ENCODE assay signal across 8 mouse cellular contexts in genomic region chrX:136203257-136203656, GRCm38 (mm10). TPM values are rescaled to one million over a fixed set of nuclear protein-coding genes. Genes with fewer than 3 reads are reported as not detected.
DNase-seq lines count a peak whose midpoint lies in the region; ATAC-seq and TF ChIP-seq lines count a peak whose summit lies in the region.

No protein-coding gene starts in this region.

- peaks cover 2% of the 10 kb centered on the region; the same call in 1 of the 2 replicates for H3K4me1 ChIP-seq in cerebellum, adult 2 months (ENCODE audit: control insufficient read depth, insufficient read depth, low read length)
- no peaks in the 10 kb centered on the region for H3K4me1 ChIP-seq in liver, embryonic 12.5 days
- H3K4me1 ChIP-seq in stomach, postnatal 0 days (replicated peaks; ENCODE audit: control insufficient read depth, insufficient read depth), result no peaks in the 10 kb centered on the region

- no peaks in the 10 kb centered on the region for H3K36me3 ChIP-seq in liver, embryonic 12.5 days
- no peaks in the 10 kb centered on the region for H3K36me3 ChIP-seq in stomach, postnatal 0 days (ENCODE audit: control insufficient read depth, insufficient read depth, low read length)

- peak overlapping the region; percentile 96 for H3K4me3 ChIP-seq in cerebellum, adult 2 months (replicated peaks; ENCODE audit: insufficient read depth, low read depth, low read length)
- peak overlapping the region; percentile 32 for H3K4me3 ChIP-seq in liver, embryonic 12.5 days
- peak overlapping the region; percentile 33 for H3K4me3 ChIP-seq in stomach, postnatal 0 days (ENCODE audit: low read depth, low read length)

- H3K27me3 ChIP-seq in cerebellum, adult 2 months (ENCODE audit: control insufficient read depth, insufficient read depth, low read length), result no peaks in the 10 kb centered on the region
- H3K27me3 ChIP-seq in liver, embryonic 12.5 days (replicated peaks), result peaks cover 17% of the 10 kb centered on the region
- no peaks in the 10 kb centered on the region for H3K27me3 ChIP-seq in stomach, postnatal 0 days (ENCODE audit: control insufficient read depth, insufficient read depth, low read length)

- no peak overlapping the region for H3K9ac ChIP-seq in liver, embryonic 12.5 days
- no peak overlapping the region for H3K9ac ChIP-seq in stomach, postnatal 0 days (ENCODE audit: low read length)

- DNase-seq in cerebellum, adult 2 months, result no peak
- no peak for DNase-seq in cerebellum, postnatal 4 days (ENCODE audit: low spot score in 2 of 2)
- DNase-seq in right cerebral cortex, postnatal 25 days, result peak; percentile 7
- no peak for DNase-seq in right cerebral cortex, postnatal 14 days
- no peak for DNase-seq in stomach, postnatal 0 days (ENCODE audit: low spot score)
- DNase-seq in frontal cortex, postnatal 36 days (ENCODE audit: low spot score in 2 of 2), result no peak
- DNase-seq in gastrocnemius, postnatal 14 days, result no peak

- no peak for TF ChIP-seq CTCF in cerebellum, adult 2 months (IDR thresholded peaks at IDR 0.05; ENCODE audit: borderline replicate concordance, insufficient read depth, low read depth, low read length)
- no peak for TF ChIP-seq CTCF in stomach, postnatal 0 days (IDR thresholded peaks at IDR 0.05; ENCODE audit: low read depth)

- intact Hi-C loops in gastrocnemius, postnatal 14 days (cut with DNase I; ENCODE audit: low total_unique reads), result no loop called here

- WGBS in cerebellum, adult 2 months, result 10% methylated on average over 7 of the region's 7 CpGs
- WGBS in liver, embryonic 12.5 days (ENCODE audit: insufficient replicate concordance), result 20% methylated on average over 7 of the region's 7 CpGs
- 22% methylated on average over 7 of the region's 7 CpGs for WGBS in stomach, postnatal 0 days

- no peak for TF ChIP-seq EP300 in stomach, postnatal 0 days (optimal IDR thresholded peaks at IDR 0.05)

- H3K4me2 ChIP-seq in liver, embryonic 12.5 days, result peak overlapping the region; percentile 47
- H3K4me2 ChIP-seq in stomach, postnatal 0 days (replicated peaks; ENCODE audit: low read depth), result peak overlapping the region; percentile 59

- no peak for TF ChIP-seq POLR2A in cerebellum, adult 2 months (IDR thresholded peaks at IDR 0.05; ENCODE audit: borderline replicate concordance, insufficient read depth, low read length)

- H3K27ac ChIP-seq in cerebellum, adult 2 months (ENCODE audit: insufficient read depth, low read length), result peak overlapping the region; percentile 74
- H3K27ac ChIP-seq in liver, embryonic 12.5 days, result no peak overlapping the region
- H3K27ac ChIP-seq in stomach, postnatal 0 days (replicated peaks), result no peak overlapping the region

- no peaks in the 10 kb centered on the region for H3K9me3 ChIP-seq in liver, embryonic 12.5 days (replicated peaks)
- H3K9me3 ChIP-seq in stomach, postnatal 0 days (ENCODE audit: control insufficient read depth, low read length), result no peaks in the 10 kb centered on the region

- ATAC-seq in liver, embryonic 12.5 days, result no peak
- ATAC-seq in stomach, postnatal 0 days (ENCODE audit: low FRiP score, low TSS enrichment), result no peak

RNA-seq across cellular contexts. Expression of gene Tceal5, which starts 0.4 kb away (rescaled TPM):
- 123 and 134 TPM in 2 replicates for polyA plus RNA-seq in cerebellum, adult 2 months (2012; rRNA removed)
- polyA plus RNA-seq in liver, embryonic 12.5 days (2016; fragmentation: Nextera tagmentation; extraction: Ambion mirVana), result 5.2 and 5.8 TPM in 2 replicates
- polyA plus RNA-seq in stomach, postnatal 0 days (2015; fragmentation: Nextera tagmentation; extraction: Ambion mirVana), result 2.7 and 3.5 TPM in 2 replicates
- total RNA-seq in gastrocnemius, postnatal 14 days (2021), result 10 to 100 TPM; 60.8 to 74.0 TPM

RNA-seq across cellular contexts. Expression of gene Tceal7, which starts 11.3 kb away (rescaled TPM):
- polyA plus RNA-seq in cerebellum, adult 2 months (2012; rRNA removed), result 0.22 and 0.33 TPM in 2 replicates
- 0.98 and 1.4 TPM in 2 replicates for polyA plus RNA-seq in liver, embryonic 12.5 days (2016; fragmentation: Nextera tagmentation; extraction: Ambion mirVana)
- 0.84 and 1.4 TPM in 2 replicates for polyA plus RNA-seq in stomach, postnatal 0 days (2015; fragmentation: Nextera tagmentation; extraction: Ambion mirVana)
- total RNA-seq in gastrocnemius, postnatal 14 days (2021), result 100 to 1,000 TPM; 288 to 478 TPM

RNA-seq across cellular contexts. Expression of gene Bex1, which starts 12.1 kb away (rescaled TPM):
- 110 and 114 TPM in 2 replicates for polyA plus RNA-seq in cerebellum, adult 2 months (2012; rRNA removed)
- 147 and 153 TPM in 2 replicates for polyA plus RNA-seq in liver, embryonic 12.5 days (2016; fragmentation: Nextera tagmentation; extraction: Ambion mirVana)
- polyA plus RNA-seq in stomach, postnatal 0 days (2015; fragmentation: Nextera tagmentation; extraction: Ambion mirVana), result 14.2 and 14.8 TPM in 2 replicates
- total RNA-seq in gastrocnemius, postnatal 14 days (2021), result 10 to 100 TPM; 12.0 to 17.3 TPM

RNA-seq across cellular contexts. Expression of gene Tceal8, which starts 31.1 kb away (rescaled TPM):
- polyA plus RNA-seq in cerebellum, adult 2 months (2012; rRNA removed), result 71.8 and 72.0 TPM in 2 replicates
- polyA plus RNA-seq in liver, embryonic 12.5 days (2016; fragmentation: Nextera tagmentation; extraction: Ambion mirVana), result 182 and 192 TPM in 2 replicates
- polyA plus RNA-seq in stomach, postnatal 0 days (2015; fragmentation: Nextera tagmentation; extraction: Ambion mirVana), result 108 and 118 TPM in 2 replicates
- total RNA-seq in gastrocnemius, postnatal 14 days (2021), result 10 to 100 TPM; 29.8 to 32.9 TPM

RNA-seq across cellular contexts. Expression of gene Tceal9, which starts 41.6 kb away (rescaled TPM):
- polyA plus RNA-seq in cerebellum, adult 2 months (2012; rRNA removed), result 112 and 117 TPM in 2 replicates
- 223 and 224 TPM in 2 replicates for polyA plus RNA-seq in liver, embryonic 12.5 days (2016; fragmentation: Nextera tagmentation; extraction: Ambion mirVana)
- 315 and 344 TPM in 2 replicates for polyA plus RNA-seq in stomach, postnatal 0 days (2015; fragmentation: Nextera tagmentation; extraction: Ambion mirVana)
- 10 to 100 TPM; 39.3 to 48.0 TPM for total RNA-seq in gastrocnemius, postnatal 14 days (2021)

Comparison
In these comparisons a context has a peak if more than half of its experiments do, and no peak if none do; other contexts are left out.
1. H3K4me3 ChIP-seq: peak in every context shown above with its lines; median percentile 96 in cerebellum, adult 2 months; 33 in stomach, postnatal 0 days; 32 in liver, embryonic 12.5 days.
2. RNA of gene Tceal5, which starts 0.4 kb away (polyA plus RNA-seq): 123 to 134 TPM in cerebellum, adult 2 months; 5.2 to 5.8 TPM in liver, embryonic 12.5 days and 2.7 to 3.5 TPM in stomach, postnatal 0 days; every median in the first group is over 10 times any median in the second.